Mouse (Mus musculus) bone marrow macrophage, adult 2 months (primary cell): ENCODE results near the gene Nhlrc1. TPM values are rescaled to one million over a fixed set of nuclear protein-coding genes. Genes with fewer than 3 reads are reported as not detected.

Experiments
- H3K27ac ChIP-seq: 2 replicates; pipeline ENCODE4 v1.5.1; 2012; ENCODE audit warnings: low read depth, low read length; ENCODE audit not compliant: insufficient read depth
- H3K4me1 ChIP-seq: 2 replicates; pipeline ENCODE4 v1.6.1; 2012; ENCODE audit warnings: low read length; ENCODE audit not compliant: control insufficient read depth, insufficient read depth
- H3K4me3 ChIP-seq: 2 replicates; pipeline ENCODE4 v1.5.1; 2012; ENCODE audit warnings: mild to moderate bottlenecking, low read length, moderate library complexity; ENCODE audit not compliant: insufficient read depth
- CTCF ChIP-seq: IDR thresholded peaks from 2 replicates; pipeline ENCODE4 v1.5.1; 2012; ENCODE audit warnings: low read depth, mild to moderate bottlenecking, low read length, moderate library complexity
- POLR2A ChIP-seq: IDR thresholded peaks from 2 replicates; pipeline ENCODE4 v1.6.1; 2012; ENCODE audit warnings: mild to moderate bottlenecking, low read depth, low read length, borderline replicate concordance
- polyA plus RNA-seq: library from polyadenylated mRNA; stranded (reverse); fragments of >200 nt; gene quantifications from 2 replicates; pipeline ENCODE4 v1.2.4, GENCODE M21; 2012; ENCODE audit not compliant: missing spikeins, insufficient read depth, insufficient read length

Nhlrc1 gene
- polyA plus RNA-seq, 1 experiment, result 1.3 TPM

DNA sequence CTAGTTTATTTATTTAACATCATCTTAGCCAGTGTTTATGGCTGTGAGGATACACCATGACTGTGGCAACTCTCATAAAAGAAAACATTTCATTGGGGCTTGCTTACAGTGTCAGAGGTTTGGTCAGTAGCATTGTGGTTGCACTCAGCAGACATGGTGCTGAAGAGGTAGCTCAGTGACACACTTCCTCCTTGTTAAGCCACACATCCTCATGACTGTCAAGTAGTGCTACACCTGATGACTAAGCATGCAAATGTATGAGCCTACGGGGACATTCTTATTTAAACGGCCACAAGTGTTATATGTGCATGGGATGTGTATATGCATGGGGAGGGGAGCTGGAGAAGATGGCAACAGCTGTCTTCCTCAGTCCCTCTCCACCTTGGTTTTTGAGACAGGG, 30.8 kb downstream of the Nhlrc1 start:
- peaks cover 36% of the 10 kb centered on the region for H3K4me1 ChIP-seq
- TF ChIP-seq POLR2A (no peak), CTCF (no peak)
- H3K27ac ChIP-seq, result no peak overlapping the region
- no peak overlapping the region for H3K4me3 ChIP-seq

DNA sequence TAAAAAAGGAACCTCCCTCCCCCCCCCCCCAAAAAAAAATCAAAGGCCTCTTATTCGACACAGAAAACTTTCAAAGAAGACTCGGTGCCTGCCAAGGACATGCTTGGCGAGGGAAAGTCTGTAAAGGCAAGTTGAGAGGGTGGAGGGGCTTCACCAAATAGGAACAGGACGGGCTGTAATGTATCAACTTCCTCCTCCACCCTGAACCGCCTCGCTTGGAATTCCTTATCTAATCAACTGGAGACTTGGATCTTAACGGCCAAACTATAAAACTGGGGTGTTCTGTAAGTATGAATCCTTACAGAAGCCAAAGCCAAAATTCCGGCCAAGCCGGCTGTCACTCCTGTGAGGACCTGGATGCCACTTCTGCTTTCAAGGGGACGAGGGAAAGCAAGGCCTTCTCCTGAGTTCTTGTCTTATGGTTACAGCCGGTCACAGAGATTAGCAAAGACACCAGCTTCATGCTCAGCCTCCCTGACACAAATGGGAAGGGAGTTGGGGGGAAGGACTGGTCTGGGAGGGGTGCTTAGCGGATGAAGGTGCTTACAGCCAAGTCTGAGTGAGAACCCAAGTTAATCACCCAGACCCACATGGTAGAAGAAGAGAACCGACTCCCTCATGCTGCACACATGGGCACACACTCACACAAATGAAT, 34.7 kb downstream of the Nhlrc1 start:
- peak overlapping the region; percentile 74 for H3K27ac ChIP-seq
- H3K4me3 ChIP-seq, result peak overlapping the region; percentile 7; the same call in 1 of the 2 replicates
- peaks cover 37% of the 10 kb centered on the region for H3K4me1 ChIP-seq
- TF ChIP-seq CTCF (no peak), POLR2A (no peak)

DNA sequence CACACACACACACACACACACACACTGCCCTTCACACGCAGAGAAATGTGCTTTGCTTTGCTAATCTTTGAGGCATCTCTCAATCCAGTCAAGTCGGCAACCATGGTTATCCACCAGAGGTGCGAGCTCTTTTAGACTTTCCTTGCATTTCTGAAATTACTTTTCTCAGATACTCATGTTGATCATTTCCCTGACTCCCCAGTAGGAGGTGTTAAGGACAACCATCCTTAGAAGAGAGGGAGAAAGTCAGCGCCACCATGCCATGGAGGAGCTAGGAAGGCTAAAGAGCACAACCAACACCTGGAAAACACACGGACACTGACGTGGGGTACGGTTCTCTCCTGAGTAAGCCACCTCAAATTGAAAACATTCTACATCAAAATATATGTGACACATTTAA, 38.1 kb downstream of the Nhlrc1 start:
- Histone ChIP-seq H3K27ac (no peak overlapping the region), H3K4me3 (no peak overlapping the region), H3K4me1 (peaks cover 24% of the 10 kb centered on the region)
- TF ChIP-seq CTCF (no peak), POLR2A (no peak)

DNA sequence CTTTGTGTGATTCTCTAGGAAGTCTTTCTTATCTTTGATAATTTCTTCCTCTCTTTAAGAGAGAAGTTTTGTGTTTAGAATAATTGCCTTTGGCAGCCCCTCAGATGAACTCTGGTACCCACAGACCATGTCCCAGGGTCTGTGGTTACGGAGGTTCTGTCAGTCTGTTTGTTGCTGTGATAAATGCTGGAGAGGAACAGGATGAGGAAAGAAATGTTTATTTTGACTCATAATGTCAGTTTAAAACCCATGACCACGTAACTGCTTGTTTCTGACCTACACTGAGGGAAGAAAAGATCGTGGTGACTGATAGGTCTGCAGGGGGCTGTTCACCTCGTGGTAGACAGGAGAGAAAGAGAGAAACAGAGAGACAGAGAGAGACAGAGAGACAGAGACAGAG, 38.7 kb downstream of the Nhlrc1 start:
- TF ChIP-seq POLR2A, result no peak
- TF ChIP-seq CTCF, result no peak
- H3K27ac ChIP-seq, result no peak overlapping the region
- peaks cover 23% of the 10 kb centered on the region for H3K4me1 ChIP-seq

DNA sequence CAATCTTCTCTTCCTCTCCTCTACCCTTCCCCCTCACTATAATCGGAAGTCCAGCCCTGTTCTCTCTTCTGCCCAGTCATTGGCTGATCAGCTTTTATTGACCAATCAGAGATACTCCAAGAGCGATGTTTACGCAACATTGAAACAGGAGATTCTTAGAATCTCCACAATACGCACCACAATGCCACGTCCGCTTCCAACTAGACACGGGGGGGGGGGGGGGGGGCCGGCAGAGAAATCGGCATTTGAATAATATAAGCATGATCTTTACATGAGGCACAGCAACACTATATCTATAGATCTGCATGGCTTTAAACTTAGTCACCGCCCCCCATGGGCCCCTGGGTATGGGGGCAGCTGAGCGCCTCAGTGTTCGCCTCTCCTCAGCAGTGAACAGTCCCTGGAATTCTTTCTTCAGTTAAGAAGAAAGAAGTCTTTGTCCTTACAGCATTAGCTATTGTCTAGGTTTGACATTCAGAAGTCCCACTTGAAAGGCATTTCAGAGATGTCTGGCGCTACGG, 39.6 kb downstream of the Nhlrc1 start:
- H3K4me1 ChIP-seq, result peaks cover 15% of the 10 kb centered on the region
- H3K4me3 ChIP-seq, result no peak overlapping the region
- TF ChIP-seq POLR2A, result no peak
- no peak for TF ChIP-seq CTCF
- H3K27ac ChIP-seq, result no peak overlapping the region

More for the DNA sequence above, 38.7 kb downstream of the Nhlrc1 start:
- H3K4me3 ChIP-seq, result no peak overlapping the region

DNA sequence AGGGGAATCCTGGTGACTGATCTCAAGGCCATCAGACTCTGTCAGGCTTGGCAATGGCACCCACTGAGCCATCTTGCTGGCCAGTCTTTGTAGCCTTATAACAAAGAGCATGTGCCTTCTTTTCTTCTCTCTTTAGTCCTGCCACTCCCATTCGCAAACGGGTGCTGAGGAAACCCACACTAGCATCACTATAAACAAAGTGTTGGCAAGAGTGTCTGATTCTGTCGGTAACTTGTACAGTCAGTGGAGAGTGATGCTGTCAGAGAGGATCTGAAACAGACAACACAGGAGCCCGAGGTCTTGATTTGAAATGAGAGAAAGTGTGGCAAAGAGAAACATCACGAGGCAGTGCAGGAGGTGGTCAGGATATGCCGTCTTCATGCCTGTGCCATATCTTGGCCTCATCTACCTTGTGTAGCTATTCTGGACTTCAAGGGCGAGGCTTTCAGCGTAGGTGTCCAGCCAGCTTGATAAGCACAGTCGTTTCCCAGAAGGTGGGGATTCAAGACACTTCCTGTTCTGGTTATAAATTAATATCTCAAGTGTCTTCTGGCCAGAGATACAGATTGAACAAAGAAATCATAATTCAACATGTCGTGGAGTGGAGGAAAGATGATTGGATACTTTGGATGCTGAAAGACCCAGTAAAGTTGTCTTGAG, 44.2 kb downstream of the Nhlrc1 start:
- Histone ChIP-seq H3K27ac (no peak overlapping the region), H3K4me3 (no peak overlapping the region), H3K4me1 (no peaks in the 10 kb centered on the region)
- TF ChIP-seq CTCF (no peak), POLR2A (no peak)

DNA sequence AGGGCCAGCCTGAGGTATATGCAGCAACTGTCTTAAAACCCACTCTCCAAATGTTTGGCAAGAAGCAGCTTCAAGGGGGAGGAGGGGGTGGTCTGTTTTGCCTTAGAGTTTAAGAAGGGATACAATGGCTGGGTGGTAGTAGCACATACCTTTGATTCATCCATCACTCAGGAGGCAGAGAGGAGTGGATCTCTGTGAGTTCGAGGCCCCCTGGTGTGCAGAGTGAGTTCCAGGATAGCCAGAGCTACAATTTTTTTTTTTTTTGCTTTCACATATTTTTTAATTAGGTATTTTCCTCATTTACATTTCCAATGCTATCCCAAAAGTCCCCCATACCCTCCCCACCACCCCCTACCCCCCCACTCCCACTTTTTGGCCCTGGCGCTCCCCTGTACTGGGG, 46.0 kb downstream of the Nhlrc1 start:
- Histone ChIP-seq H3K27ac (no peak overlapping the region), H3K4me3 (no peak overlapping the region), H3K4me1 (no peaks in the 10 kb centered on the region)
- TF ChIP-seq CTCF (no peak), POLR2A (no peak)

DNA sequence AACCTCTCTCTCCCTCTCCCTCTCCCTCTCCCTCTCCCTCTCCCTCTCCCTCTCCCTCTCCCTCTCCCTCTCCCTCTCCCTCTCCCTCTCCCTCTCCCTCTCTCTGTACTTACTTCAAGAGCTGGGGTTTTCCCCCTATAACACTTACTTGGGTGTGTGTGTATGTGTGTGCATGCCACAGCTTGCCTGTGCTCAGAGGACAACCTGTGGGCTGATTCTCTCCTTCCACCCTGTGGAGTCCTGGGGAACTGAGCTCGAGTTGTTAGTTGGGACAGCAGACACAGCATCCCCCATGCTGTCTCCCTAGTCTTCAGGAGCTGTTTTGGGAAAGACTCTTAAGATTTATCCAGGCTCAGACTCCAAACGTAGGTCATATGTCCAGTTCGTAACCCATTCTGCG, 47.3 kb downstream of the Nhlrc1 start:
- Histone ChIP-seq H3K27ac (no peak overlapping the region), H3K4me1 (no peaks in the 10 kb centered on the region), H3K4me3 (no peak overlapping the region)
- no peak for TF ChIP-seq POLR2A
- no peak for TF ChIP-seq CTCF

Other genes starting within 250 kb of the Nhlrc1 start
- gene Kif13a, start 85.0 kb downstream of the Nhlrc1 start, polyA plus RNA-seq, result 18.8 and 22.0 TPM in 2 replicates
- gene Kdm1b, start 28.6 kb upstream of the Nhlrc1 start, polyA plus RNA-seq, result 11.6 and 13.7 TPM in 2 replicates
- gene Tpmt, start 29.9 kb upstream of the Nhlrc1 start, polyA plus RNA-seq, result 6.2 and 14.1 TPM in 2 replicates
- gene Dek, start 91.4 kb upstream of the Nhlrc1 start, polyA plus RNA-seq, result 219 and 266 TPM in 2 replicates
- 40.2 and 44.3 TPM in 2 replicates for gene Rnf144b, start 107.8 kb upstream of the Nhlrc1 start, polyA plus RNA-seq